Mouse (Mus musculus): ENCODE measurements at regions not wholly inside any gene's neighbourhood (a gene's known extent, or its start where the extent isn't known, plus 50 kb on each side); places are given as distances from the start of the nearest gene placed in this dataset.

GRCm38 (mm10) chr16:5507261-5507660, 251.5 kb upstream of the Eef2kmt start:
- no peak overlapping the region for H3K4me2 ChIP-seq
- H3K27ac ChIP-seq (ENCODE audit: low read depth) = no peak overlapping the region
- no peaks in the 10 kb centered on the region for H3K36me3 ChIP-seq (ENCODE audit: insufficient read depth)
- 74% methylated on average over 8 of the region's 8 CpGs for whole genome bisulfite sequencing
- no peak overlapping the region for H3K9ac ChIP-seq
- no peaks in the 10 kb centered on the region for H3K4me1 ChIP-seq (ENCODE audit: insufficient read depth)
- no peak overlapping the region for H3K4me3 ChIP-seq (ENCODE audit: low read depth, low read length)
- DNase-seq (no peak), ATAC-seq (ENCODE audit: insufficient read depth) (no peak)
- H3K27me3 ChIP-seq (ENCODE audit: insufficient read depth, low read length) = no peaks in the 10 kb centered on the region
- H3K9me3 ChIP-seq (ENCODE audit: low read depth, low read length) = no peaks in the 10 kb centered on the region
- TF ChIP-seq CTCF (IDR thresholded peaks at IDR 0.05; ENCODE audit: low read depth) = no peak

GRCm38 (mm10) chr16:5501961-5502360, 246.2 kb upstream of the Eef2kmt start:
- H3K27ac ChIP-seq (ENCODE audit: low read depth) = no peak overlapping the region
- no peaks in the 10 kb centered on the region for H3K36me3 ChIP-seq (ENCODE audit: insufficient read depth)
- H3K4me1 ChIP-seq (ENCODE audit: insufficient read depth) = no peaks in the 10 kb centered on the region
- DNase-seq (no peak), ATAC-seq (ENCODE audit: insufficient read depth) (no peak)
- no peaks in the 10 kb centered on the region for H3K27me3 ChIP-seq (ENCODE audit: insufficient read depth, low read length)
- TF ChIP-seq CTCF (IDR thresholded peaks at IDR 0.05; ENCODE audit: low read depth) = no peak
- H3K9ac ChIP-seq = no peak overlapping the region
- H3K4me2 ChIP-seq = no peak overlapping the region
- H3K9me3 ChIP-seq (ENCODE audit: low read depth, low read length) = no peaks in the 10 kb centered on the region
- 77% methylated on average over 7 of the region's 7 CpGs for WGBS
- H3K4me3 ChIP-seq (ENCODE audit: low read depth, low read length) = no peak overlapping the region

GRCm38 (mm10) chr16:5496051-5496685, 240.4 kb upstream of the Eef2kmt start:
- Histone ChIP-seq H3K27ac (ENCODE audit: low read depth) (no peak overlapping the region), H3K4me3 (ENCODE audit: low read depth, low read length) (no peak overlapping the region), H3K36me3 (ENCODE audit: insufficient read depth) (no peaks in the 10 kb centered on the region), H3K9ac (no peak overlapping the region), H3K4me2 (no peak overlapping the region), H3K27me3 (ENCODE audit: insufficient read depth, low read length) (no peaks in the 10 kb centered on the region), H3K4me1 (ENCODE audit: insufficient read depth) (no peaks in the 10 kb centered on the region; the same call in 1 of the 2 replicates), H3K9me3 (ENCODE audit: low read depth, low read length) (no peaks in the 10 kb centered on the region)
- ATAC-seq (ENCODE audit: insufficient read depth) (no peak), DNase-seq (no peak)
- WGBS = 85% methylated on average over 2 of the region's 2 CpGs
- TF ChIP-seq CTCF (IDR thresholded peaks at IDR 0.05; ENCODE audit: low read depth) = no peak

- Histone ChIP-seq H3K4me2 (peak overlapping the region; percentile 7; the same call in 1 of the 2 replicates), H3K36me3 (ENCODE audit: insufficient read depth) (no peaks in the 10 kb centered on the region), H3K4me3 (ENCODE audit: low read depth, low read length) (no peak overlapping the region), H3K27ac (ENCODE audit: low read depth) (no peak overlapping the region), H3K27me3 (ENCODE audit: insufficient read depth, low read length) (no peaks in the 10 kb centered on the region), H3K9ac (no peak overlapping the region), H3K4me1 (ENCODE audit: insufficient read depth) (no peaks in the 10 kb centered on the region; the same call in 1 of the 2 replicates), H3K9me3 (ENCODE audit: low read depth, low read length) (no peaks in the 10 kb centered on the region)
- ATAC-seq (ENCODE audit: insufficient read depth) (no peak), DNase-seq (peak; percentile 54)
- TF ChIP-seq CTCF (IDR thresholded peaks at IDR 0.05; ENCODE audit: low read depth) = peak; percentile 28; the same call in 1 of the 2 replicates
- WGBS = 16% methylated on average over 6 of the region's 6 CpGs
These were observed 237.6 kb upstream of the Eef2kmt start for GRCm38 (mm10) chr16:5493352-5493751.

- no peak overlapping the region for H3K4me3 ChIP-seq (ENCODE audit: low read depth, low read length)
- H3K4me1 ChIP-seq (ENCODE audit: insufficient read depth) = no peaks in the 10 kb centered on the region
- no peaks in the 10 kb centered on the region for H3K36me3 ChIP-seq (ENCODE audit: insufficient read depth)
- WGBS = 22% methylated on average over 3 of the region's 3 CpGs
- DNase-seq = no peak
- no peak for ATAC-seq (ENCODE audit: insufficient read depth)
- H3K27me3 ChIP-seq (ENCODE audit: insufficient read depth, low read length) = no peaks in the 10 kb centered on the region
- no peak overlapping the region for H3K9ac ChIP-seq
- TF ChIP-seq CTCF (IDR thresholded peaks at IDR 0.05; ENCODE audit: low read depth) = no peak
- no peaks in the 10 kb centered on the region for H3K9me3 ChIP-seq (ENCODE audit: low read depth, low read length)
- no peak overlapping the region for H3K4me2 ChIP-seq
- no peak overlapping the region for H3K27ac ChIP-seq (ENCODE audit: low read depth)
These were observed 231.5 kb upstream of the Eef2kmt start for GRCm38 (mm10) chr16:5487259-5487658.

GRCm38 (mm10) chr16:5483337-5483736, 227.6 kb upstream of the Eef2kmt start:
- WGBS = 22% methylated on average over 6 of the region's 6 CpGs
- Histone ChIP-seq H3K4me2 (no peak overlapping the region), H3K27ac (ENCODE audit: low read depth) (no peak overlapping the region), H3K4me3 (ENCODE audit: low read depth, low read length) (no peak overlapping the region), H3K4me1 (ENCODE audit: insufficient read depth) (no peaks in the 10 kb centered on the region), H3K27me3 (ENCODE audit: insufficient read depth, low read length) (no peaks in the 10 kb centered on the region), H3K9ac (no peak overlapping the region), H3K36me3 (ENCODE audit: insufficient read depth) (no peaks in the 10 kb centered on the region), H3K9me3 (ENCODE audit: low read depth, low read length) (no peaks in the 10 kb centered on the region)
- no peak for ATAC-seq (ENCODE audit: insufficient read depth)
- TF ChIP-seq CTCF (IDR thresholded peaks at IDR 0.05; ENCODE audit: low read depth) = no peak
- no peak for DNase-seq

- no peak for DNase-seq
- TF ChIP-seq CTCF (IDR thresholded peaks at IDR 0.05; ENCODE audit: low read depth) = no peak
- no peak overlapping the region for H3K9ac ChIP-seq
- ATAC-seq (ENCODE audit: insufficient read depth) = no peak
- no peaks in the 10 kb centered on the region for H3K36me3 ChIP-seq (ENCODE audit: insufficient read depth)
- H3K4me1 ChIP-seq (ENCODE audit: insufficient read depth) = no peaks in the 10 kb centered on the region
- WGBS = 59% methylated on average over 1 of the region's 1 CpGs
- no peak overlapping the region for H3K27ac ChIP-seq (ENCODE audit: low read depth)
- no peak overlapping the region for H3K4me3 ChIP-seq (ENCODE audit: low read depth, low read length)
- H3K9me3 ChIP-seq (ENCODE audit: low read depth, low read length) = no peaks in the 10 kb centered on the region
- H3K4me2 ChIP-seq = no peak overlapping the region
- no peaks in the 10 kb centered on the region for H3K27me3 ChIP-seq (ENCODE audit: insufficient read depth, low read length)
These were observed 224.4 kb upstream of the Eef2kmt start for GRCm38 (mm10) chr16:5480148-5480547.

All from lung, embryonic 14.5 days (tissue).